Mouse (Mus musculus): ENCODE data around the gene Fbxw10.

DNA sequence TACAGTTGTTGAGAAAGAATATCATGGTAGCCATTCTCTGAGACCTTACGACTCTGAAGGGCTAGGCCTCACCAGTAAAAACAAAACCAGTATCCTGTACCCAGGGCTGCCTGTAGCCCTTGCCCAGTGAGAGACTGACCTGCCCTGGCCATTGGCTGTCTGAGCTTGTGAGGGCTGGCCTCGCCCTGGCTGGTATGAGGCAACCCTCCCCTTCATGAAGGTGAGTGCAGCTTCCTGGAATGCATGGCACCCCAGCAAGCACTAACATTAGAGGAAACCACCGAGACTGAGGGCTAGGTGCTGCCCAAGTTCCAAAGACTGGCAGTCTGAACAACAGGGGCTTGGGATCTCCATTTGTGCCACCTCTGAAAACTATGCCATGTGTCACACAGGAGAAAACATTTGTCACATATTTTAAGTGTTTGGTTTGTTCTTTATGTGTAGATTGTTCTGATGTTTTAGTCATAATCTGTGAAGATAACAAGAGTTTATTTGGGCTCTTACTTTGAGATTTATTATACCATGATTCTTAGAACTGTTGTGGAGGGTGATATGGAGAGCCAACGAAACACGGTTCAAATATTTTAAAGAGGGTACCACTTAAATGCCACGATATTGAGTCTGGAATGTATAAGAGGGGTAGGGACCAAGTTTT is 32.8 kb upstream of the Fbxw10 start:
- no peak for TF ChIP-seq GATA1 (IDR thresholded peaks at IDR 0.05; ENCODE audit: low read length)
- TF ChIP-seq TAL1 (IDR thresholded peaks at IDR 0.05; ENCODE audit: low read length) = no peak

Data from erythroblast, embryonic 14.5 days (primary cell).